ENCODE assay signal across 10 mouse cellular contexts in the genomic region with DNA sequence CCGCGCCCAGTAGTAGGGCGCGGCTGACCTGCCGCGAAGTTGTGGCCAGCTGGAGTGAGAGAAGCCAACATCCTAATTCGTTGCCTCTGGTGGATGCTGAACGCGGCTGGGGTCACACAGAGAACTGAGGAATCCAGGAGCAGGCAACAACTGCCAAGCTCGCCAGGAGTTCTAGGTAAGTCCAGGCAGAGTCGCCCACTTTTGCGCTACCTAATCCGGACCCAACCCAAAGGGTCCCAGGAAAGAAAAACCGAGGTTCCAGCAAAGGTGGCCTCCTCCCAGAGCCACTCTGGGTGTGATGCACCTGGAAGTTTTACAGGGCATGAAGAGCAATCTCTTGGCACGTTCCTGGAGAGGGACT. TPM values are rescaled to one million over a fixed set of nuclear protein-coding genes. Genes with fewer than 3 reads are reported as not detected.
DNase-seq lines count a peak whose midpoint lies in the region; ATAC-seq and TF ChIP-seq lines count a peak whose summit lies in the region.
"Had no signal": no experiment of that assay in that cellular context is flagged by ENCODE, and none has a peak within 500 bp of the region (broad histone marks: within the 10 kb centered on the region; RNA-seq: fewer than 3 reads in every experiment).

No protein-coding gene starts in this region.

- no peak for TF ChIP-seq EP300 in heart, adult 2 months (IDR thresholded peaks at IDR 0.05; ENCODE audit: insufficient read depth, low read depth, low read length)

- intact Hi-C loops in heart, adult 2 months (cut with DNase I), result loop anchor here (10.0 kb wide), 1 partner anchor 599 kb away; no protein-coding TSS in a partner anchor

- H3K36me3 ChIP-seq in heart, adult 2 months (ENCODE audit: control insufficient read depth, insufficient read depth, low read length), result no peaks in the 10 kb centered on the region
- no peaks in the 10 kb centered on the region for H3K36me3 ChIP-seq in lung, embryonic 14.5 days (ENCODE audit: insufficient read depth)
- H3K36me3 ChIP-seq in limb, embryonic 11.5 days (ENCODE audit: control insufficient read depth, insufficient read depth, low read length), result no peaks in the 10 kb centered on the region
- no peaks in the 10 kb centered on the region for H3K36me3 ChIP-seq in stomach, embryonic 16.5 days (ENCODE audit: control insufficient read depth, insufficient read depth, low read length)

- ATAC-seq in lung, embryonic 14.5 days (ENCODE audit: insufficient read depth), result no peak
- no peak for ATAC-seq in limb, embryonic 11.5 days (ENCODE audit: insufficient number of reproducible peaks, low FRiP score, low TSS enrichment, low read depth)
- ATAC-seq in stomach, embryonic 16.5 days (ENCODE audit: insufficient read depth, low FRiP score), result no peak

- peak; percentile 74 for DNase-seq in heart, adult 11 months
- no peak for DNase-seq in heart, adult 2 months
- no peak for DNase-seq in lung, embryonic 14.5 days
- no peak for DNase-seq in lung, postnatal 10 days
- DNase-seq in limb, embryonic 11.5 days (ENCODE audit: low spot score), result no peak
- DNase-seq in ovary, postnatal 10 days (ENCODE audit: low spot score), result no peak
- DNase-seq in lung, postnatal 14 days, result no peak
- DNase-seq: kidney, adult 18-20 months had no signal

- H3K4me1 ChIP-seq in heart, adult 2 months (ENCODE audit: control insufficient read depth, insufficient read depth, low read length), result no peaks in the 10 kb centered on the region
- H3K4me1 ChIP-seq in lung, embryonic 14.5 days (ENCODE audit: insufficient read depth), result no peaks in the 10 kb centered on the region
- H3K4me1 ChIP-seq in limb, embryonic 11.5 days (ENCODE audit: control insufficient read depth, insufficient read depth, low read length), result no peaks in the 10 kb centered on the region
- H3K4me1 ChIP-seq in stomach, embryonic 16.5 days (ENCODE audit: control insufficient read depth, insufficient read depth, low read length), result no peaks in the 10 kb centered on the region

- TF ChIP-seq POLR2A in heart, adult 2 months (IDR thresholded peaks at IDR 0.05; ENCODE audit: insufficient read depth, low read depth, low read length), result no peak

- no peaks in the 10 kb centered on the region for H3K27me3 ChIP-seq in heart, adult 2 months (ENCODE audit: control insufficient read depth, insufficient read depth, low read length)
- peaks cover 26% of the 10 kb centered on the region for H3K27me3 ChIP-seq in lung, embryonic 14.5 days (ENCODE audit: insufficient read depth, low read length)
- H3K27me3 ChIP-seq in limb, embryonic 11.5 days (ENCODE audit: control insufficient read depth, insufficient read depth, low read length), result peaks cover 30% of the 10 kb centered on the region
- H3K27me3 ChIP-seq in stomach, embryonic 16.5 days (ENCODE audit: control insufficient read depth, insufficient read depth, low read length), result peaks cover 30% of the 10 kb centered on the region

- H3K4me3 ChIP-seq in heart, adult 2 months, result no peak overlapping the region
- peak overlapping the region; percentile 22 for H3K4me3 ChIP-seq in lung, embryonic 14.5 days (ENCODE audit: low read depth, low read length)
- no peak overlapping the region for H3K4me3 ChIP-seq in limb, embryonic 11.5 days (ENCODE audit: low read depth, low read length)
- H3K4me3 ChIP-seq in stomach, embryonic 16.5 days (replicated peaks; ENCODE audit: low read length), result no peak overlapping the region

- no peak for TF ChIP-seq CTCF in heart, adult 2 months (IDR thresholded peaks at IDR 0.05)
- TF ChIP-seq CTCF in lung, embryonic 14.5 days (IDR thresholded peaks at IDR 0.05; ENCODE audit: low read depth), result no peak

- no peak overlapping the region for H3K9ac ChIP-seq in heart, adult 2 months (ENCODE audit: low read depth, low read length)
- no peak overlapping the region for H3K9ac ChIP-seq in lung, embryonic 14.5 days
- no peak overlapping the region for H3K9ac ChIP-seq in limb, embryonic 11.5 days (ENCODE audit: low read length)
- H3K9ac ChIP-seq in stomach, embryonic 16.5 days (ENCODE audit: low read length), result no peak overlapping the region

- no peaks in the 10 kb centered on the region for H3K79me2 ChIP-seq in heart, adult 2 months (replicated peaks; ENCODE audit: control insufficient read depth, insufficient read depth, low read length)

- H3K9me3 ChIP-seq in lung, embryonic 14.5 days (ENCODE audit: low read depth, low read length), result no peaks in the 10 kb centered on the region
- no peaks in the 10 kb centered on the region for H3K9me3 ChIP-seq in limb, embryonic 11.5 days (ENCODE audit: control insufficient read depth, low read length)
- H3K9me3 ChIP-seq in stomach, embryonic 16.5 days (replicated peaks; ENCODE audit: control insufficient read depth, low read length), result no peaks in the 10 kb centered on the region

- no peak overlapping the region for H3K27ac ChIP-seq in heart, adult 2 months
- no peak overlapping the region for H3K27ac ChIP-seq in lung, embryonic 14.5 days (ENCODE audit: low read depth)
- H3K27ac ChIP-seq in limb, embryonic 11.5 days (replicated peaks; ENCODE audit: low read depth, low read length), result no peak overlapping the region
- H3K27ac ChIP-seq in stomach, embryonic 16.5 days (ENCODE audit: low read length), result no peak overlapping the region

- peak overlapping the region; percentile 54; the same call in 1 of the 2 replicates for H3K4me2 ChIP-seq in lung, embryonic 14.5 days
- H3K4me2 ChIP-seq in limb, embryonic 11.5 days (ENCODE audit: low read depth, severe bottlenecking), result peak overlapping the region; percentile 33; the same call in 1 of the 2 replicates
- peak overlapping the region; percentile 38; the same call in 1 of the 2 replicates for H3K4me2 ChIP-seq in stomach, embryonic 16.5 days (ENCODE audit: low read depth, low read length)

- 16% methylated on average over 15 of the region's 15 CpGs for WGBS in heart, adult 2 months
- WGBS in lung, embryonic 14.5 days, result 8% methylated on average over 15 of the region's 15 CpGs
- 6% methylated on average over 15 of the region's 15 CpGs for WGBS in limb, embryonic 11.5 days
- 4% methylated on average over 15 of the region's 15 CpGs for WGBS in stomach, embryonic 16.5 days

RNA-seq across cellular contexts. Expression of a gene that starts 0.5 kb away (rescaled TPM):
- total RNA-seq in heart, adult 2 months (2021), result 10 to 100 TPM; 52.9 to 58.1 TPM
- 30.7 and 31.6 TPM in 2 replicates for polyA plus RNA-seq in heart, adult 2 months (2012; rRNA removed)
- polyA plus RNA-seq in lung, embryonic 14.5 days (2014; fragmentation: Nextera tagmentation; extraction: Ambion mirVana), result 0.57 and 0.83 TPM in 2 replicates
- 0.81 and 1.1 TPM in 2 replicates for polyA plus RNA-seq in limb, embryonic 11.5 days (2014; fragmentation: Nextera tagmentation; extraction: Ambion mirVana)
- 3.1 and 4.5 TPM in 2 replicates for polyA plus RNA-seq in stomach, embryonic 16.5 days (2015; fragmentation: Nextera tagmentation; extraction: Ambion mirVana)
- polyA plus RNA-seq: liver, adult 2 months had no signal
